In the genomic region with DNA sequence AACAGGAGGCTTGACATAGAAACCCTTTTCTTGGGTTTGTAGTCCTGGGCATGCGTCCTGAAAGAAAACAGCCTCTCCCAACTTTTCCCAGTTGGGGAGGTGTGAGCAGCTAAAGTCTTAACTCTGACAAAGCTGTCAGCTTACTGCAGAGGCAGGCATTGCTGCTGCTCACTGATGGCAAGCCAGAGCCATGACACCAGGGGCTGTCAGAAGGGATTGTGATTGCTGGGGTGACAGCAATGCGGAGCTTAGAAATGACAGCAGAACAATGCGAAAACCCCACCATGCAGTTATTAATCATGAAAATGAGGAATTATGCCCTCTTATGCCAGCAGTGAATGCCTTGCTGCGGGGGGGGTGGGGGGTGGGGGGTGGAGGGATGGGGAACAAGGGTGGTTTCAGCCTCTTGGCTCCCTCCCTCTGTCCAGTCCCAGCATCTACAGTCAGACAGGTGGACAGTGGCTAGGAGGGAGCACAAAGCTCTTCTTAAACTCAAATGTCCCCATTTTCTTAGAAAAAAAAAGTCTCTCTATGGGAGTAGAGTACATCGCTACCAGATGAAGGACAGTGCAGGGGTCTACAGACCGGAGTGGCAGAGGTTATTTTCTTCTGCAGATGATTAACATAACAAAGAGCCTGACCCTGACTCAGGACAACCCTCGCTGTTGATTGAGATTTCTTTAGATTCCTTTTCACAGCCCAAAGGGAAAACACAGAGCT, we compare ENCODE assay signal across 16 mouse cellular contexts. TPM values are rescaled to one million over a fixed set of nuclear protein-coding genes. Genes with fewer than 3 reads are reported as not detected.
A peak's percentile ranks its signal among the peaks of the same experiment; 100 is the strongest.
DNase-seq lines count a peak whose midpoint lies in the region; ATAC-seq lines count a peak whose summit lies in the region.
"Had no signal": no experiment of that assay in that cellular context is flagged by ENCODE, and none has a peak within 500 bp of the region (broad histone marks: within the 10 kb centered on the region; RNA-seq: fewer than 3 reads in every experiment).

No protein-coding gene starts in this region.

- ATAC-seq in forebrain, embryonic 13.5 days: peak; percentile 53; the same call in 1 of the 2 replicates
- ATAC-seq in hindbrain, embryonic 15.5 days (ENCODE audit: low FRiP score, low read depth): 0 out of 2 replicates have a peak, but pooled peaks have one; percentile 38
- ATAC-seq in cerebellum, adult (ENCODE audit: insufficient number of reproducible peaks, low FRiP score, low TSS enrichment): no peak

- 47% methylated on average over 7 of the region's 7 CpGs for WGBS in heart, embryonic 10.5 days
- WGBS in forebrain, embryonic 13.5 days: 29% methylated on average over 7 of the region's 7 CpGs
- 26% methylated on average over 7 of the region's 7 CpGs for WGBS in hindbrain, embryonic 15.5 days

- 0 out of 2 replicates have a peak, but pooled peaks cover 4% of the 10 kb centered on the region for H3K4me1 ChIP-seq in heart, embryonic 10.5 days
- H3K4me1 ChIP-seq in forebrain, embryonic 13.5 days: peaks cover 10% of the 10 kb centered on the region
- H3K4me1 ChIP-seq in hindbrain, embryonic 15.5 days (replicated peaks): peaks cover 10% of the 10 kb centered on the region
- H3K4me1 ChIP-seq: heart, embryonic 12.5 days; limb, embryonic 13.5 days had no signal

- no peak overlapping the region for H3K9ac ChIP-seq in forebrain, embryonic 13.5 days
- H3K9ac ChIP-seq in hindbrain, embryonic 15.5 days: no peak overlapping the region
- H3K9ac ChIP-seq: heart, embryonic 12.5 days; limb, embryonic 13.5 days had no signal

- no peak overlapping the region for H3K4me2 ChIP-seq in forebrain, embryonic 13.5 days
- no peak overlapping the region; the same call in 1 of the 2 replicates for H3K4me2 ChIP-seq in hindbrain, embryonic 15.5 days
- H3K4me2 ChIP-seq: heart, embryonic 12.5 days; limb, embryonic 13.5 days had no signal

- H3K9me3 ChIP-seq in heart, embryonic 10.5 days: no peaks in the 10 kb centered on the region
- H3K9me3 ChIP-seq in forebrain, embryonic 13.5 days (replicated peaks): peaks cover 4% of the 10 kb centered on the region
- H3K9me3 ChIP-seq in hindbrain, embryonic 15.5 days: no peaks in the 10 kb centered on the region

- H3K27me3 ChIP-seq in heart, embryonic 10.5 days (ENCODE audit: insufficient read depth, poor library complexity, severe bottlenecking): no peaks in the 10 kb centered on the region
- no peaks in the 10 kb centered on the region for H3K27me3 ChIP-seq in forebrain, embryonic 13.5 days
- H3K27me3 ChIP-seq in hindbrain, embryonic 15.5 days: no peaks in the 10 kb centered on the region
- H3K27me3 ChIP-seq: heart, embryonic 12.5 days; limb, embryonic 13.5 days had no signal

- H3K27ac ChIP-seq in heart, embryonic 10.5 days: no peak overlapping the region
- no peak overlapping the region for H3K27ac ChIP-seq in forebrain, embryonic 13.5 days
- H3K27ac ChIP-seq in hindbrain, embryonic 15.5 days (replicated peaks): no peak overlapping the region
- H3K27ac ChIP-seq: limb, embryonic 13.5 days had no signal

- DNase-seq in heart, embryonic 10.5 days (ENCODE audit: low spot score): peak; percentile 39
- no peak for DNase-seq in heart, postnatal 14 days
- peak; percentile 84 for DNase-seq in retina, embryonic 14.5 days (ENCODE audit: low spot score)
- DNase-seq in layer of hippocampus, adult 18-20 months (ENCODE audit: low spot score in 2 of 2): no peak
- no peak for DNase-seq in cerebellum, adult 11-12 months
- DNase-seq: adrenal gland, adult 2 months; cerebellum, postnatal 36 days; gastrocnemius, postnatal 10 days; lung, adult 18-20 months; right cerebral cortex, adult 18-20 months had no signal

- H3K36me3 ChIP-seq in heart, embryonic 10.5 days: no peaks in the 10 kb centered on the region
- no peaks in the 10 kb centered on the region for H3K36me3 ChIP-seq in forebrain, embryonic 13.5 days (ENCODE audit: poor library complexity, severe bottlenecking)
- no peaks in the 10 kb centered on the region for H3K36me3 ChIP-seq in hindbrain, embryonic 15.5 days
- H3K36me3 ChIP-seq: heart, embryonic 12.5 days; limb, embryonic 13.5 days had no signal

- intact Hi-C loops in heart, postnatal 14 days (cut with DNase I): no loop called here

- no peak overlapping the region for H3K4me3 ChIP-seq in heart, embryonic 10.5 days
- no peak overlapping the region for H3K4me3 ChIP-seq in forebrain, embryonic 13.5 days
- H3K4me3 ChIP-seq in hindbrain, embryonic 15.5 days: no peak overlapping the region
- H3K4me3 ChIP-seq: erythroblast, embryonic 14.5 days; heart, embryonic 12.5 days; limb, embryonic 13.5 days had no signal

RNA-seq across cellular contexts. Expression of gene Myb, which starts 51.3 kb away (rescaled TPM):
- 1.6 and 3.2 TPM in 2 replicates for polyA plus RNA-seq in heart, embryonic 10.5 days (2016; fragmentation: Nextera tagmentation; extraction: Ambion mirVana)
- 1 to 10 TPM in 1 of 2 experiments, under 1 TPM in 1; 0.62 to 8.9 TPM for total RNA-seq in heart, postnatal 14 days (2021)
- 5.6 and 6.2 TPM in 2 replicates for polyA plus RNA-seq in forebrain, embryonic 13.5 days (2015; fragmentation: Nextera tagmentation; extraction: Ambion mirVana)
- polyA plus RNA-seq in hindbrain, embryonic 15.5 days (2015; fragmentation: Nextera tagmentation; extraction: Ambion mirVana): 2.9 and 3.5 TPM in 2 replicates
- 1 to 10 TPM in 1 of 2 experiments, under 1 TPM in 1; 0.63 to 1.1 TPM for total RNA-seq in layer of hippocampus, adult 18-20 months (2021)

Comparison
In these comparisons a context has a peak if more than half of its experiments do, and no peak if none do; other contexts are left out.
1. DNase-seq: peak in heart, embryonic 10.5 days (single experiment) and retina, embryonic 14.5 days (single experiment); none in heart, postnatal 14 days (0 of 2), layer of hippocampus, adult 18-20 months (0 of 2) and cerebellum, adult 11-12 months (single experiment).